Mouse (Mus musculus) hindbrain, embryonic 11.5 days (tissue): ENCODE data around the gene Exoc2. TPM values are rescaled to one million over a fixed set of nuclear protein-coding genes. Genes with fewer than 3 reads are reported as not detected.
A peak's percentile ranks its signal among the peaks of the same experiment; 100 is the strongest.

Experiments used
- ATAC-seq: fragments of 200-750 bp; cut with Nextera tagmentation; 2 replicates; pipeline ENCODE4 v1.8.0; 2017; ENCODE audit warnings: mild to moderate bottlenecking, moderate TSS enrichment, moderate library complexity; ENCODE audit not compliant: low FRiP score
- DNase-seq: peaks from one replicate; pipeline ENCODE4 v3.0.0-alpha.2; 2015; ENCODE audit warnings: low spot score
- H3K27ac ChIP-seq: fragments of 300-500 bp; sonication (generic); 2 replicates; pipeline ENCODE4 v1.5.1; 2014; ENCODE audit warnings: mild to moderate bottlenecking, low read depth, low read length
- H3K27me3 ChIP-seq: fragments of 300-500 bp; sonication (generic); 2 replicates; pipeline ENCODE4 v1.6.1; 2014; ENCODE audit warnings: mild to moderate bottlenecking, low read length, moderate library complexity, mixed read lengths; ENCODE audit not compliant: control insufficient read depth, insufficient read depth
- H3K36me3 ChIP-seq: fragments of 300-500 bp; sonication (generic); 2 replicates; pipeline ENCODE4 v1.6.1; 2014; ENCODE audit warnings: mild to moderate bottlenecking, low read length, moderate library complexity, mixed read lengths; ENCODE audit not compliant: control insufficient read depth, insufficient read depth
- H3K4me1 ChIP-seq: fragments of 300-500 bp; sonication (generic); replicated peaks from 2 replicates; pipeline ENCODE4 v1.6.1; 2014; ENCODE audit warnings: low read length, mixed read lengths; ENCODE audit not compliant: control insufficient read depth, insufficient read depth
- H3K4me2 ChIP-seq: fragments of 300-500 bp; sonication (generic); replicated peaks from 2 replicates; pipeline ENCODE4 v1.6.1; 2014; ENCODE audit warnings: mild to moderate bottlenecking, low read depth, low read length
- H3K4me3 ChIP-seq: fragments of 300-500 bp; sonication (generic); 2 replicates; pipeline ENCODE4 v1.5.1; 2014; ENCODE audit warnings: low read depth, low read length
- H3K9ac ChIP-seq: fragments of 300-500 bp; sonication (generic); 2 replicates; pipeline ENCODE4 v1.6.1; 2014; ENCODE audit warnings: low read depth, low read length
- H3K9me3 ChIP-seq: fragments of 300-500 bp; sonication (generic); 2 replicates; pipeline ENCODE4 v1.6.1; 2016; ENCODE audit warnings: low read length; ENCODE audit not compliant: control insufficient read depth
- WGBS: fragments of 180-500 bp; shearing (Covaris S2); extraction: QIAGEN DNeasy Blood & Tissue Kit; methylation state at CpG from one replicate; pipeline ENCODE4 v1.1.7; 2014; 5-methylcytosine and 5-hydroxymethylcytosine counted together
- polyA plus RNA-seq: library from polyadenylated mRNA; unstranded; fragments of >200 nt; fragmentation: Nextera tagmentation; extraction: Ambion mirVana; gene quantifications from 2 replicates; pipeline ENCODE4 v1.2.1, GENCODE M21; 2014

The Exoc2 gene
- polyA plus RNA-seq, 1 experiment from 2014 or later: 41.2 TPM

DNA sequence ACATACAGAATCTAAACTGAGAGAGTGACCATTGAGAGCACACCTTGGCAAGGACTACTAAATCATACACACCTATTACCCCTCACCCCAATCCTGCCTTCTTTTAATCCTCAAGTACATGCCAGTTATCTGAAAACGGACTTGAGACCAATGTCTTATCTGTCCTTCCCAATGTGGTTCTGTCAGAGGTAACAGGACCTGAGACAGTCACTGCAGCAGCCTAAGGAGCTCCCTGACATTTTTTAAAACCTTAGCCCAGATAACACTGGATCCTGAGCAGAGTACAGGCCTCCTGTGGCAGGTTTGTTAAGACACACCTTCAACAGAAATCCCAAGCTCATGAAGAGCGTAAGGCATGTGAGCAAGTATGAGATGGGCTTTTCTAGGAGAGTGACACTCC is 44.8 kb downstream of the Exoc2 start:
- Histone ChIP-seq H3K27me3 (no peaks in the 10 kb centered on the region), H3K9me3 (no peaks in the 10 kb centered on the region), H3K9ac (no peak overlapping the region), H3K4me3 (no peak overlapping the region), H3K36me3 (no peaks in the 10 kb centered on the region), H3K4me2 (no peak overlapping the region), H3K4me1 (no peaks in the 10 kb centered on the region), H3K27ac (no peak overlapping the region)
- WGBS: 91% methylated on average over 2 of the region's 2 CpGs
- no peak for DNase-seq
- ATAC-seq: no peak

- Histone ChIP-seq H3K9me3 (no peaks in the 10 kb centered on the region), H3K27ac (no peak overlapping the region), H3K4me2 (no peak overlapping the region), H3K4me3 (no peak overlapping the region), H3K4me1 (no peaks in the 10 kb centered on the region), H3K36me3 (no peaks in the 10 kb centered on the region), H3K27me3 (no peaks in the 10 kb centered on the region), H3K9ac (no peak overlapping the region)
- WGBS: 92% methylated on average over 6 of the region's 6 CpGs
- DNase-seq (no peak), ATAC-seq (no peak)
These were observed 49.6 kb downstream of the Exoc2 start for GRCm38 (mm10) chr13:30924269-30924668.

DNA sequence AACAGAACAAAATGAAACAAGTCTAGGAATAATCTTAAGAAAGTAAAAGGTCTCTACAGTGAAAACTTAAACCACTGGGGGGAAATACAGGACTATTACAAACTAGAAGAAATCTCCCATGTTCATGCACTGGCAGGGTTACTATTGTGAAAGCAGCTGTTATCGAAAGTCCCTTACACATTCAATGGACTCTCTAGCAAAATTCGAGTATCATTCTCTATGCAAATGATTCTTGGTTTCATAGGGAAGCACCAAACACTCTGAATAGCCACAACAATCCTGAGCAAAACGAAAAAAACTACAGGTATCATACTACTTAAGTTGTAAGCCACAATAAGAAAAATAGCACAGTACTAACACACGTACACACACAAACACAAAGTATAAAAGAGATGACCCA is 52.0 kb downstream of the Exoc2 start:
- H3K27ac ChIP-seq: no peak overlapping the region
- no peaks in the 10 kb centered on the region for H3K36me3 ChIP-seq

DNA sequence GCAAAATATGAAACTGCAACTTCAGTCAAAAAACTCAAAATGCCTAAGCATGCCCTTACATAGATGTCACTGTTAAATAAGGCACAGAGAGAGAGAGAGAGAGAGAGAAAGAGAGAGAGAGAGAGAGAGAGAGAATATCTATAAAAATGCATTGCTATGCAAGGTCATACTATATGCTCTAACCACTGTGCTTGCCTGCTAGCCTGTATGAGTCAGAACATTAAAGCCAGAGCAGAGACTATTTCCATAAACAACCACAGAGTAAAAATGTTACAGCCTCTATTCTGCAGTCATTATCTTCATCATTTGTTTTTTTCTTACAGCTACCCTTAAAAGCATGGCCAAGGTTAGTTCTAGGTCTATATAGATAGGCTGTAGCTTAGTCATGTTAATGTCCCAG is 60.1 kb downstream of the Exoc2 start:
- H3K9me3 ChIP-seq: no peaks in the 10 kb centered on the region
- no peak overlapping the region for H3K4me3 ChIP-seq
- H3K4me2 ChIP-seq: no peak overlapping the region
- ATAC-seq (no peak), DNase-seq (no peak)
- H3K36me3 ChIP-seq: no peaks in the 10 kb centered on the region
- no peak overlapping the region for H3K9ac ChIP-seq
- no peak overlapping the region for H3K27ac ChIP-seq
- no peaks in the 10 kb centered on the region for H3K4me1 ChIP-seq
- H3K27me3 ChIP-seq: no peaks in the 10 kb centered on the region

More for the DNA sequence above, 52.0 kb downstream of the Exoc2 start:
- Histone ChIP-seq H3K4me2 (no peak overlapping the region), H3K27me3 (no peaks in the 10 kb centered on the region), H3K9ac (no peak overlapping the region), H3K4me3 (no peak overlapping the region), H3K9me3 (no peaks in the 10 kb centered on the region), H3K4me1 (no peaks in the 10 kb centered on the region)
- DNase-seq (no peak), ATAC-seq (no peak)
- 83% methylated on average over 4 of the region's 4 CpGs for WGBS

DNA sequence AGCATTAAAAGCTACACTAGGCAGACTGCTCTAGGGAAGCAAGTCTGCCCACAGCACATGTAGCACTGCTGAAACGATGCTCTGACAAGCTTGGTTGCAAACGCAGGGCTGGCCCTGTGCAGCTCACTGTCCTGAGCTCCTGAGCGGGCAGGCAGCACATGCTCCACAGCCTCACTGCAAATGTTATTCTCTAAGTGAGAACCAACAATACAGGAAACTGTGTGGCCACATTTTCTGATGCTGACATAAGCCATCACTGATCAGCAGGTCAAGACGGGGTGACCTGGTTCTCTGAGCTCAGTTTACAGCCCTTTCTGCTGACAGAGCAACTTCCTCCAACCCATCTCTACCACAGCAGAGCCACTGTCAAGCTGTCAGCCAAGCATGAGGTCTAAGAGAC is 60.9 kb downstream of the Exoc2 start:
- Histone ChIP-seq H3K27ac (no peak overlapping the region), H3K9ac (no peak overlapping the region), H3K36me3 (no peaks in the 10 kb centered on the region), H3K4me1 (no peaks in the 10 kb centered on the region), H3K4me3 (no peak overlapping the region), H3K27me3 (no peaks in the 10 kb centered on the region), H3K4me2 (no peak overlapping the region), H3K9me3 (no peaks in the 10 kb centered on the region)
- ATAC-seq: no peak
- DNase-seq: peak; percentile 16
- 18% methylated on average over 4 of the region's 4 CpGs for WGBS

DNA sequence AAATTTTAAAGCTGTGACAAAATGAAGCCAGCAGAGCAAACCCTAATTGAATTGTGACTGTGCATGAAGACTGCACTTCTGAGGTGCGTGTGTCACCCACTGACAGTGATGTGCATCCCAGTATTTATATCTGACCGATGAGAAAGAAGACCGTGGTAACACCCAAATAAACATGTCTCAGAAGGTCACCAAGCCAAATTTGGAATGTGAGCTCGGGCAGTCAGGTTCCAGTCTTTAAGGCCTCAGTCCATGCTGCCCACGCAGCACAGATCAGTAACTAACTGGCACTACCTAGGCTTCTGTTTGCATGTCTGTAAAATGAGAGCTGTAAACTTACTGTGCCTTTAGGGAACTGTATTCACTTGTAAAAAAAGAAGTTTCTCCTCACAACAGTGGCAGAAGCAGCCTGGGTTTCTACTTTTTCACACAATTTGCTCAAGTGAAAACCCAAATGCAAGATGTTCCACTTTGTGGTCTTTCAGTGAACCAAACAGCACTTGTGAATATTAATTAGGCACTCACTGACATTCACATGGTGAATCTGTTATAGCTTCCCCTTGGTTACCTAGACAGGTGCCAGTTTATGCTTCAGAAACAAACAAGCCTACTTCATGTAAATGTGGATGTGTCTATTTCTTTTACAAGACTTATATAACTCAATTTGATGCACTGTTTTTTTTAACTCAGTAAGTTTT is 61.8 kb downstream of the Exoc2 start:
- H3K4me1 ChIP-seq: no peaks in the 10 kb centered on the region
- no peak overlapping the region for H3K9ac ChIP-seq
- H3K36me3 ChIP-seq: no peaks in the 10 kb centered on the region
- no peak for ATAC-seq
- H3K4me2 ChIP-seq: no peak overlapping the region
- no peak overlapping the region for H3K27ac ChIP-seq
- no peak for DNase-seq
- WGBS: 75% methylated on average over 5 of the region's 5 CpGs
- no peaks in the 10 kb centered on the region for H3K9me3 ChIP-seq
- no peaks in the 10 kb centered on the region for H3K27me3 ChIP-seq
- H3K4me3 ChIP-seq: no peak overlapping the region

GRCm38 (mm10) chr13:30910889-30911288 is 63.0 kb downstream of the Exoc2 start:
- Histone ChIP-seq H3K4me3 (no peak overlapping the region), H3K4me2 (no peak overlapping the region), H3K9ac (no peak overlapping the region), H3K27me3 (no peaks in the 10 kb centered on the region), H3K27ac (0 out of 2 replicates have a peak overlapping the region, but pooled peaks have one; percentile 33), H3K36me3 (no peaks in the 10 kb centered on the region), H3K9me3 (no peaks in the 10 kb centered on the region), H3K4me1 (no peaks in the 10 kb centered on the region)
- ATAC-seq (no peak), DNase-seq (no peak)
- WGBS: 76% methylated on average over 5 of the region's 5 CpGs

DNA sequence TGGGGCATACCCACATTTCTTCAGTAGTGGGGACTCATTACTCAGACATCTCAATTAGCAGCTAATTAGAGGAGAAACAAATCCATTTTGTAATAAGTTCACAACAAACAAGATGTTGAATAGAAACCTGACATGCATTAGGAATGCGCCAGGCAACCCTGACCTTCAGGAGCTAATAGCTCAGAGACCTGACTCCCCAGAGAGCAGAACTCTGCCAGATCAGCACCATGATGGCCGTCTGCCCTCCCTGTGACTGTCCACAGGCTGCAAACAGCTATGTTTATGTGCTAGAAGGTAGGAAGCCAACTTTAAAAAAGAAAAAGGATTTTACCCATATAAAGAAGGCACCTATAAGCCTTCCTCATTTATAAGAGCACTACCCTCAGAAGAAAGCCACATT is 71.6 kb downstream of the Exoc2 start:
- Histone ChIP-seq H3K9ac (no peak overlapping the region), H3K4me1 (no peaks in the 10 kb centered on the region), H3K27ac (no peak overlapping the region), H3K27me3 (no peaks in the 10 kb centered on the region), H3K36me3 (no peaks in the 10 kb centered on the region), H3K4me2 (no peak overlapping the region), H3K9me3 (no peaks in the 10 kb centered on the region), H3K4me3 (no peak overlapping the region)
- DNase-seq (no peak), ATAC-seq (no peak)
- 49% methylated on average over 2 of the region's 2 CpGs for WGBS

- no peak for DNase-seq
- Histone ChIP-seq H3K4me3 (no peak overlapping the region), H3K27ac (no peak overlapping the region), H3K4me1 (no peaks in the 10 kb centered on the region), H3K9ac (no peak overlapping the region), H3K4me2 (no peak overlapping the region), H3K36me3 (no peaks in the 10 kb centered on the region), H3K9me3 (no peaks in the 10 kb centered on the region), H3K27me3 (no peaks in the 10 kb centered on the region)
- 85% methylated on average over 7 of the region's 7 CpGs for WGBS
- ATAC-seq: no peak
These were observed 72.4 kb downstream of the Exoc2 start for GRCm38 (mm10) chr13:30901387-30902041.
